Mouse (Mus musculus): ENCODE data around the gene Srgap2. TPM values are rescaled to one million over a fixed set of nuclear protein-coding genes. Genes with fewer than 3 reads are reported as not detected.

The Srgap2 gene
- polyA plus RNA-seq, 1 experiment from 2014 or later, result 23.3 TPM

DNA sequence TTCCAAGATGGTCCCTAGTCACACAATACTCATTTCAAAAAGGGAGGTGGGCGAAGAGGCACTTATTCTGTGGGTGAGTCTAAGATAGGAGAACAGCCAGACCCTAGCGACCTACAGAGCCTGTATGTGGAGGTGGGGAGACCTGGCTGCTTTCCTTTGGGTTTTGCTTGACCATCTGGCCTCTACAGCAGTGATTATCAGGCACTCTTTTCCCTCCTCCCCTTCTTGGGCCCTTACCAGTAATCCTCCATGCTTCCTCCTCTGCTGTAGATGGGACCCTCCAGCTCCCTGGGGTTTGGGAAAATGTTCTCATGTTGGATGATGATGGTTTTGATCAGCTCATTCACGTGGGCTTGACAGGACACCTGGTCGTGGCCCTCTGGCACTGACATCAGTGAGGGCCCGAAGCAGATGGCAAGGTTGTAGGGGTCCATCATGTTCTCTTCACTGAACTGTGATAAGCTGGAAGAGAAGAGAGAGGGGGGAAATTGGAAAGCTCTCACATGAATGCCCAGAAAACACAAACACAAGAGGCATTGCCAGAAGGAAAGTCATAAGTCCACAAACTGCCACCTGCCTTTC is 216.8 kb downstream of the Srgap2 start:
- Histone ChIP-seq H3K36me3 (peaks cover 51% of the 10 kb centered on the region), H3K4me1 (no peaks in the 10 kb centered on the region), H3K27ac (replicated peaks) (no peak overlapping the region), H3K27me3 (no peaks in the 10 kb centered on the region), H3K4me3 (no peak overlapping the region), H3K9me3 (no peaks in the 10 kb centered on the region), H3K9ac (replicated peaks) (no peak overlapping the region), H3K4me2 (replicated peaks) (no peak overlapping the region)
- WGBS, result 90% methylated on average over 5 of the region's 5 CpGs
- no peak for ATAC-seq (replicated peaks)

DNA sequence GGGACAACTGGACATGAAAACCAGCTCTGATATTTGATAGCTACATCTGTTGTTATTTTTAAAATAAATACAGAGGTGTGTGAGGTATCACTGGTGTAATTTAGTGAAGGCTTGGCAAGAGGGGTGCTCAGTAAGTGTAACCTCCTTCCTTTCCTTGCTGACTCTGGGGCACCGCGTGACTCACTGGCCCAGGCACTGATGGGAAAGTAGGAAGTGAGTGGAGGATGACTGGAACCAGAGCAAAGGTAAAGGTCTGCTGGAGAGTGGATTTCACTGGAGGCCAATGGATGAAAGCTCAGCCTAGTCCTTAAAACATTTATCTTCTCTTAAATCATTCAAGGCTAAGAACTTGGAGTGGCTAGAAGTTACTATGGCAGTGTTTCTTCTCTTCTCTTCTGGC is 226.4 kb downstream of the Srgap2 start:
- Histone ChIP-seq H3K4me2 (replicated peaks) (no peak overlapping the region), H3K9ac (replicated peaks) (no peak overlapping the region), H3K36me3 (peaks cover 28% of the 10 kb centered on the region), H3K4me3 (no peak overlapping the region), H3K27me3 (no peaks in the 10 kb centered on the region), H3K27ac (replicated peaks) (no peak overlapping the region), H3K4me1 (0 out of 2 replicates have a peak, but pooled peaks cover 3% of the 10 kb centered on the region), H3K9me3 (no peaks in the 10 kb centered on the region)
- ATAC-seq (replicated peaks), result no peak
- 100% methylated on average over 2 of the region's 2 CpGs for WGBS

DNA sequence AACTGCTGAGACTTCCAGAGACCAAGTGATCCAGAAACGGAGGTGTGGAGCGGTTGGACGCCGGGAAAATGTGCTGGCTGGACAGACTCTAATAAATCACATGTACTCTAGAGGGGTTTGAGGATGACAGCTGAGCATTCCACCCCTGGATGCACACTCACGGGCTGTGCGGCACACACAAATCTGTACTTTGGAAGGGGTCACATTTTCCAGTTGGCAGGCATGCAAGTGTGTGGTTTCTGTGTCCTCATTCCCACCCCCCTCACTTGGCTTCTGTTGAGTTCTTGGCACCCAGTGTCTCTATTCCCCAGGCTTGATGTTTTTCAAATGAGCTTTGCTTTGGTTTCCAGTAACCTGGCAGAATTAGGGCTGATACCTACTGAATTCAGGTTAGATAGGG is 227.4 kb downstream of the Srgap2 start:
- H3K4me1 ChIP-seq, result 0 out of 2 replicates have a peak, but pooled peaks cover 3% of the 10 kb centered on the region
- no peak overlapping the region for H3K4me2 ChIP-seq (replicated peaks)
- H3K36me3 ChIP-seq, result peaks cover 31% of the 10 kb centered on the region
- H3K27ac ChIP-seq (replicated peaks), result no peak overlapping the region
- H3K9me3 ChIP-seq, result no peaks in the 10 kb centered on the region
- H3K27me3 ChIP-seq, result no peaks in the 10 kb centered on the region
- ATAC-seq (replicated peaks), result no peak
- WGBS, result 80% methylated on average over 6 of the region's 6 CpGs
- H3K4me3 ChIP-seq, result no peak overlapping the region
- H3K9ac ChIP-seq (replicated peaks), result no peak overlapping the region

DNA sequence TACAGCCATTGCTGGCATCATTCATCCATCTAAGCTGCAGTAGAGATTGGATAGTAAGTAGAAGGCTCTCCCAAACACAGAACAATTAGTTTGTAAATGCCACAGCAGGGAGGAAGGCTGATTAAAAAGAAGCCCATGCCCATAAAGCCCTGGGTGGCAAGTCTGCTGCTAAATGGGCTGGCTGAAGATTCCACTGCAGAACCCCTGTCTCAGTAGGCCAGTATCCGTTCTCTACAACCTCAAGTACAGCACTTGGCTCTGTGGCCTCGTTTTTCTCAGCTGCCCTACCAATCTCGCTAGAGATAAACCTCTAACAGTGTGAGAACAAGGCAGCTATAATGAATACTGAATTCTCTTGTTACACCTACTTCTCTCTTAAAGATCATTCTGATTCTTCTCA is 227.9 kb downstream of the Srgap2 start:
- H3K27ac ChIP-seq (replicated peaks), result no peak overlapping the region

DNA sequence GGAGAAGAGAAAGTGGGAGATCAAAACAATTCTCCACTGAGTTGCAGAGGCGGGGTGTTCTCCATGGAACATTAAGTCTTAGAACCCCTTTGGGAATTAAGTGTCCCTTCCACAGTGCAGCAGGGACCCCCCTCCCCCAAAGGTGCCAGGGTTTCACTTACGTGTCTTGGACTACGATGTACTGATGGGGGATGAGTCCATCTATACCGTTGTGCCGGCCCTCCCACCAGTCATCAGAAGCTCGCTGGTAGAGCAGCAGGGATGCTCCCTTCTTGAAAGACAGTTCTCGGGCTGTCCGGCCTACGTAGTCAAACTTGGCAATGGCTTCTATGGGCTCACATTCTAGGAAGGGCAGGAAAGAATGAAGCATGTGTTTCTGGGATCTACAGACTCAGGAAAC is 229.0 kb downstream of the Srgap2 start:
- Histone ChIP-seq H3K4me2 (replicated peaks) (no peak overlapping the region), H3K27ac (replicated peaks) (no peak overlapping the region), H3K36me3 (peaks cover 34% of the 10 kb centered on the region), H3K4me1 (peaks cover 11% of the 10 kb centered on the region), H3K4me3 (no peak overlapping the region), H3K9ac (replicated peaks) (no peak overlapping the region), H3K9me3 (no peaks in the 10 kb centered on the region), H3K27me3 (no peaks in the 10 kb centered on the region)
- 93% methylated on average over 9 of the region's 9 CpGs for WGBS
- ATAC-seq (replicated peaks), result no peak

More for the DNA sequence above, 227.9 kb downstream of the Srgap2 start:
- no peaks in the 10 kb centered on the region for H3K9me3 ChIP-seq
- no peak overlapping the region for H3K9ac ChIP-seq (replicated peaks)
- ATAC-seq (replicated peaks), result no peak
- peaks cover 34% of the 10 kb centered on the region for H3K36me3 ChIP-seq
- WGBS, result 42% methylated on average over 3 of the region's 3 CpGs
- no peak overlapping the region for H3K4me3 ChIP-seq
- no peaks in the 10 kb centered on the region for H3K27me3 ChIP-seq
- no peak overlapping the region for H3K4me2 ChIP-seq (replicated peaks)
- H3K4me1 ChIP-seq, result 0 out of 2 replicates have a peak, but pooled peaks cover 3% of the 10 kb centered on the region

DNA sequence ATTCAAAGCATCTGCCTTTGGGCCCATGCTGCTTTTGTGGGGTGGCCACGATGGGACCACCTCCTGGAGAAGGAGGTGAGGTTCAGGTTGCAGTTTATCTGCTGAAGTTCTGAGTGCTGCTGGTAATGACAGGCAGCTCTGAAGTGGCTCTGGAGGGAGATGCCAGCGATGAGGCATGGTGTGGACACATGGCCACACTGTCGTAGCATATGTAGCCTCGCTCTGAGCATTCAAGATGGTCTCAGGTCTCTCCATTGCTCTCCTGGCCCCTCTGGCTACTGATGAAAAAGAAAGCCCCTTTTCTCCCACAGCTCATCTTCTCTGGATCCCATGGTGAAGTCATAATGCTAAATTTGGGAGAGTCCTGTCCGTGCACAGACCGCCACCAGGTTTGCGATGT is 230.4 kb downstream of the Srgap2 start:
- Histone ChIP-seq H3K27ac (replicated peaks) (no peak overlapping the region), H3K27me3 (no peaks in the 10 kb centered on the region), H3K36me3 (peaks cover 41% of the 10 kb centered on the region), H3K4me2 (replicated peaks) (no peak overlapping the region), H3K4me1 (peaks cover 12% of the 10 kb centered on the region), H3K9ac (replicated peaks) (no peak overlapping the region), H3K9me3 (no peaks in the 10 kb centered on the region), H3K4me3 (no peak overlapping the region)
- 91% methylated on average over 7 of the region's 7 CpGs for WGBS
- no peak for ATAC-seq (replicated peaks)

DNA sequence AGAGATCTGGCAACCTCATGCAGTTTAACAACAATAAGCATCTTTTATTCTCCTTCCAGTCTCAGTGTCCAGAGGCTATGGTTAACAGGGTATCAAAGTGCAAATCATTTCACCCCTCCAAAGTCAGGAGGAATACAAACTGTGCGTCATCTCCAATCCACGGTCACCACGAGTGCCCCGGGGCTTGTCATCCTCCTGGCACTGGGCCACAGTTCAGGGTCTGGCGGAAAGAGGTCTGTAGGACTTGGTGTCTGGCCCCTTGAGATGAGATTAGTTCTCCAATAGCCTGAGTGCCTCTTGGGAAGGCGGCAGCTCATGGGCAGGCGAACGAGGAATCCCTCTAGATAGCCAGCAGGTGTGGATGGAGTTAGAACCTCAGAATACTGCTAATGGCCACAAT is 232.0 kb downstream of the Srgap2 start:
- Histone ChIP-seq H3K36me3 (peaks cover 44% of the 10 kb centered on the region), H3K4me3 (no peak overlapping the region), H3K27me3 (no peaks in the 10 kb centered on the region), H3K4me2 (replicated peaks) (no peak overlapping the region), H3K9me3 (no peaks in the 10 kb centered on the region), H3K9ac (replicated peaks) (no peak overlapping the region), H3K27ac (replicated peaks) (no peak overlapping the region), H3K4me1 (peaks cover 12% of the 10 kb centered on the region)
- no peak for ATAC-seq (replicated peaks)
- WGBS, result 74% methylated on average over 8 of the region's 8 CpGs

DNA sequence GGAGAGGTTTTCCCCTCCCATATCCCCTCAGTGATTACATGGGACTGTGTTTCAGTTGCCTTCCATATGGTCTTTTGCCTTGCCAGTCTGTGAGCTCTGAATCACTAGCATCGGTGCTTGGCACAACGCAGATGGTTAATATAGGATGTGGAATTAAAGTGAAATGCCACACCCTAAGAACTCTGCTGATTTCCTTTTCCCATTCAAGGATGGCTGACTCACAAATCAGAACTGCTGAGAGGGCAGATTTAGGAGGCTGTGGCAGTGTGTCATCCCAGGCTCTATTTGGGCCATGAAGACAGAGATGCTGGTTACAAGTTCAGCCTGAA is 233.3 kb downstream of the Srgap2 start:
- Histone ChIP-seq H3K4me2 (replicated peaks) (no peak overlapping the region), H3K9me3 (no peaks in the 10 kb centered on the region), H3K9ac (replicated peaks) (no peak overlapping the region), H3K27ac (replicated peaks) (peak overlapping the region; percentile 77), H3K4me1 (peaks cover 10% of the 10 kb centered on the region), H3K4me3 (no peak overlapping the region), H3K27me3 (no peaks in the 10 kb centered on the region), H3K36me3 (peaks cover 43% of the 10 kb centered on the region)
- 68% methylated on average over 2 of the region's 2 CpGs for WGBS
- peak; percentile 68 for ATAC-seq (replicated peaks)

DNA sequence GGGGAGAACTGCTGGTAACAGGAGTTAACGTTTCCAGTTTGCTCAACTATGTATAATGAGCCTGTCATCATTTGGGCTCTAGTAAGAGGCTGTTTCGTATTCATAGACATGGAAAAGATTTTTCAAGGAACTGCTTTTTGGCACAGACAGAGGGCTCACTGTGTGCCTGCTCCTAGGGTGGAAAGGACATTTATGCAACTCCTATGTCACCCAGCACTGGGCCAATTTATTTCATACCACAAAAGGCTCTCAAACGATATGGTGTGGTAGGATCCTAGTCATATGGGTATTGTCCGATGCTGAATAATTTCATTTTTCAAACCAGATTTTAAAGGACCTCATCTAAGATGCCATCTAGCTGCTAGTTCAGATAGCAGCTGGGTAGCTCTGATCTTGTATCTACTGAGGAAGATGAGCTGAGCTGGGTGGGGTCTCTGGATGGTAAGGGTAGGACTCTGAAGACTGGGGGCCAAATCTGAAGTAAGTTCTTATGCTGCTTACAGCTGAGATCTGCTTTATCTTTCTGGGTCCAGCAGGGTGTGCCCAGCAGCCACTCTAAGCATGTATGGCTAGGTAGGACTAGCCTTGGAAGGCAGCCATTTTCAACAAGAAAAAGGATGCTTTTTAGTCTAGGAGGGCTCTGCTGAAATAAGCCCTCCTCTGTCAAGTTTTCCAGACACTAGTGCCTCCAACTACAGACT is 233.8 kb downstream of the Srgap2 start:
- ATAC-seq (replicated peaks), result no peak
- H3K4me2 ChIP-seq (replicated peaks), result no peak overlapping the region
- peaks cover 45% of the 10 kb centered on the region for H3K36me3 ChIP-seq
- no peak overlapping the region for H3K9ac ChIP-seq (replicated peaks)
- H3K27ac ChIP-seq (replicated peaks), result peak overlapping the region; percentile 77
- H3K4me3 ChIP-seq, result no peak overlapping the region
- peaks cover 10% of the 10 kb centered on the region for H3K4me1 ChIP-seq
- H3K9me3 ChIP-seq, result no peaks in the 10 kb centered on the region
- no peaks in the 10 kb centered on the region for H3K27me3 ChIP-seq
- WGBS, result 70% methylated on average over 4 of the region's 4 CpGs

DNA sequence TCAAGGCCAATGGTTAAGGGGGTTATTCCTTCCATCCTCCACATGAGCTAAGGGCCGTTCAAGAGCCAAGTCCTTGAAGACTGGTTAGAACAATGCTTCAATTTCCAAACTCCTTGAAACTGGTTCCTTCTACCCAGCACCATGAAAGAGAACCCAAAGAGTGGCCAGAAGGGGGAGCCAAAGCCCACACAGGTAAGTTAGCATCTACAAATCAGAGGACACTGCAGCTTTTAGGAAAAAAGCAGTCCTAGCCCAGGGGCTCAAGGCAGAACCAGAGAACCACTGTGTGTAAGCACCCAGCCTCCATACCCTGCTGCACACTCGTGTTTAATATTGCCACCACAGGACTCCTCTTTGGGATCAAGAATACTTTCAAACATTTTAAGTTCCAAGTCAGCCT is 236.5 kb downstream of the Srgap2 start:
- Histone ChIP-seq H3K27ac (replicated peaks) (no peak overlapping the region), H3K27me3 (no peaks in the 10 kb centered on the region), H3K9me3 (no peaks in the 10 kb centered on the region), H3K4me1 (peaks cover 10% of the 10 kb centered on the region), H3K36me3 (peaks cover 38% of the 10 kb centered on the region), H3K9ac (replicated peaks) (no peak overlapping the region), H3K4me2 (replicated peaks) (no peak overlapping the region), H3K4me3 (no peak overlapping the region)
- WGBS, result 23% methylated on average over 2 of the region's 2 CpGs
- ATAC-seq (replicated peaks), result peak; percentile 36; the same call in 1 of the 2 replicates

DNA sequence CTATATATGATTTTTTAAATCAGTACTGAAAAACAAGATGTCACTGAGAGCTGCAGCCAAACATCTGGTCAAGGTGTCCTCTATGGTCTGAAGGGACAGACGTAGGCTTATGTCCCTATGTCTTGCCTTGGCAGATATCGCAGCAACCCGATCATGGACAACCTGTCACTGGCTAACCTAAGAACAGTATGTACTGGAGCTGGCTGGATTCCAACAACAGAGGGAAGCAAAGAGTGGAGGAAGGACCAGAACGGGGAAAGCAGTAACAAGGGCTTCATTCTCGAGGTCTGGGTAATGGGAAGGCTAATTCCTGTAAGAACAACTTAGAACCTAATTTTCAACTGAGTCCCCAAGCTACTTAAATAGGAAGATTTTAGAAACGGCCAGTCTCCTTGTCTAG is 238.2 kb downstream of the Srgap2 start:
- H3K4me1 ChIP-seq, result peaks cover 11% of the 10 kb centered on the region
- no peaks in the 10 kb centered on the region for H3K9me3 ChIP-seq
- WGBS, result 87% methylated on average over 6 of the region's 6 CpGs
- H3K9ac ChIP-seq (replicated peaks), result no peak overlapping the region
- H3K27me3 ChIP-seq, result no peaks in the 10 kb centered on the region
- H3K36me3 ChIP-seq, result peaks cover 33% of the 10 kb centered on the region
- no peak overlapping the region for H3K27ac ChIP-seq (replicated peaks)
- H3K4me2 ChIP-seq (replicated peaks), result no peak overlapping the region
- ATAC-seq (replicated peaks), result no peak
- no peak overlapping the region for H3K4me3 ChIP-seq

DNA sequence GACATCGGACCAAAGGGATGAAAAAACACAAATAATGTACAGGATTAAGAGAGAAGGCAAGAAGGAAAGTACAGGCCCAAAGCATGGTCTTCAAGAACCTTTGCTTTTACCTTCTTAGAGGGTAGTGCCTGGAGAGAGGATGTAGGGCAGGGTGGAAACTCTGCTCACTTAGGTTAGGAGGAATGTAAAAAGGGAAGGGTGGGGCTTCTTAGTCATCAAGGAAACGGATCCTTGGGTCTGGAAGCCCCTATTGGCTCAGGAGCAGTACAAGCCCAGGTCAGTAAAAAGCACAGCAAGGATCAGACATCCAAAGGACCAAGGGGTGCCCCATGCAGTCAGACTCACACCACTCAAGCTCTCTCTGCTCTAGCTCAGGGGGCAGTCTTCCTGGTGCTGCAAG is 239.9 kb downstream of the Srgap2 start:
- no peak overlapping the region for H3K4me3 ChIP-seq
- WGBS, result 77% methylated on average over 2 of the region's 2 CpGs
- H3K36me3 ChIP-seq, result peaks cover 28% of the 10 kb centered on the region
- 0 out of 2 replicates have a peak, but pooled peaks cover 4% of the 10 kb centered on the region for H3K4me1 ChIP-seq
- H3K4me2 ChIP-seq (replicated peaks), result no peak overlapping the region
- H3K9me3 ChIP-seq, result no peaks in the 10 kb centered on the region
- H3K27me3 ChIP-seq, result no peaks in the 10 kb centered on the region
- ATAC-seq (replicated peaks), result no peak
- H3K9ac ChIP-seq (replicated peaks), result no peak overlapping the region
- no peak overlapping the region for H3K27ac ChIP-seq (replicated peaks)

DNA sequence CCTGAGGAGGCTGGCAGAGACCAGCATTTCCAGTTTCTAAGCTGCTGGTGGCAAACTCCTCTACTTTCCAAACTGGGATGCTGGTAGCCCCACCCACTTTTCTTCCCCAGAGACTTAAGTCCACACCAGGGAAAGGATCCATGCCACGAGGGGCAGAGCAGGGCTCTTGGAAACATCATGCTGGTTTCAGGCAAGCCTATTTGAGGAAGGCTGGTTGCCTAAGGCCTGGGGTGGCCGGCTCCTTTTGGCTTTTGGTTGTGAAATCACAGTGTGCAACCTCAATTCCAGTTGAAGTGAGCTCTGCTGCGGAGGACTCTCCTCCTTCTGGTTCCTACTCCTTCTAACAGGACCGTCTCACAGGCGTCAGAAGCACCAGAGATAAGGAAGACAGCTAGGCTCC is 240.3 kb downstream of the Srgap2 start:
- no peak for ATAC-seq (replicated peaks)

More for the DNA sequence above, 240.3 kb downstream of the Srgap2 start:
- no peak overlapping the region for H3K9ac ChIP-seq (replicated peaks)
- no peak overlapping the region for H3K4me3 ChIP-seq
- 89% methylated on average over 5 of the region's 5 CpGs for WGBS
- no peak overlapping the region for H3K27ac ChIP-seq (replicated peaks)
- H3K4me2 ChIP-seq (replicated peaks), result no peak overlapping the region
- H3K27me3 ChIP-seq, result no peaks in the 10 kb centered on the region
- peaks cover 25% of the 10 kb centered on the region for H3K36me3 ChIP-seq
- H3K4me1 ChIP-seq, result 0 out of 2 replicates have a peak, but pooled peaks cover 4% of the 10 kb centered on the region
- H3K9me3 ChIP-seq, result no peaks in the 10 kb centered on the region
